Mouse (Mus musculus): ENCODE measurements around the gene Slc16a3. TPM values are rescaled to one million over a fixed set of nuclear protein-coding genes. Genes with fewer than 3 reads are reported as not detected.

Gene Slc16a3
- total RNA-seq, 1 experiment from 2014 or later: 95.1 TPM

GRCm38 (mm10) chr11:120993586-120993985, 45.3 kb downstream of the Slc16a3 start:
- no peak for ATAC-seq (replicated peaks; ENCODE audit: insufficient number of reproducible peaks, low FRiP score, low TSS enrichment, poor library complexity, severe bottlenecking)

DNA sequence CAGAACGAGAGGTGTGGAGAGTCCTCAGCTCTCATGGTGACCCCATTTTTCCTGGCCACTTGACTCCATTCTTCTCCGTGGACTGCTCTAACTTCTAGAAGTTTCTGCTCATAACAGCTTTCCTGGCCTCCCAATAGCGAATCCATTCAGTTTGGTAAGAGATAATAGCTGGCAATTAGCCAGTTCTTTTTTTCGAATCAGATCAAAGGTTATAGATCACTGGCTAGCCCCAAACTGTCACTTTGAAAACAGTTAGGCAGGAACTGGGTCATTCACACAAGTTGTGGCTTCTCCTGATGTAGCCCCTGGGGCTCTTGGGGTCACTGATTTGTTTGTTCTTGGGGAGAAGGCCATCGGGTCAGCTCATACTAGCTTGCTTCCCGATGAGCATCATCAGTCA, 46.5 kb downstream of the Slc16a3 start:
- no peak for ATAC-seq (replicated peaks; ENCODE audit: insufficient number of reproducible peaks, low FRiP score, low TSS enrichment, poor library complexity, severe bottlenecking)

DNA sequence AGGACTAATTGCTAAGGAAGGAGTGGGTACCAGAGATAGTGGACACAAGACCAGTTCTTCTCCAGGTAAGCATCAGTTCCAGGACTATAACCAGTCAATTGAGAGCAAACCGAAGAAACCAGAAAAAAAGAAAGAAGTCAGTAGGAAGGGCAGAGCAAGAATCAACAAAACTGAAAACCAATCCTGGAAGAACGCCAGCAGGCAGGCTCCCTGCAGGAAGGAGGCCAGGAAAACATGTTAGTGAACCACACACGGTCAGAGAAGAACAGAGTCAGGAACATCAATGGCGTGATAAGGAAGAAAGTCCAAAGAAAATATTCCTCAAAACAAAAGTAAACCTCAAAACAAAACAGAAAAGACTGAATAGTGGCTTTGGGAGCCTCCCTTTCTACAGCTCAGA, 53.7 kb downstream of the Slc16a3 start:
- no peak for ATAC-seq (replicated peaks; ENCODE audit: insufficient number of reproducible peaks, low FRiP score, low TSS enrichment, poor library complexity, severe bottlenecking)

GRCm38 (mm10) chr11:121004281-121004680, 56.0 kb downstream of the Slc16a3 start:
- ATAC-seq (replicated peaks; ENCODE audit: insufficient number of reproducible peaks, low FRiP score, low TSS enrichment, poor library complexity, severe bottlenecking): no peak

DNA sequence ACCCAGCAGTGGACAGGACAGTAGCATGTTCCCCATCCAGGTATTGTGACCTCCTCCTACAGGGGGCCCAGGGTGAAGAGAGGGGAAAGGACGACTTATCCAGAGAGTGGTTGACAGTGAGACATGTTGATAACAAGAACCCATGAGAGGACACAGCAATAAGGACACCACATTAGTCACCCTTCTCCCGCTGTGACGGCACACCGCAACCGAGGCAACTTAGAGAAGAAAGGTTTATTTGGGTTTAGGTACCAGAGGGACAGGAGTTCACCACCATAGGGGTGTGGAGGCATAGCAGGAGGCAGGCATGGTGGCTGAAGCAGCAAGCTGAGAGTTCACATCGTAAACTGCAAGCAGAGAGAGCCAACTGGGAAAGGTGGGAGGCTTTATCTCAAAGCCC, 57.9 kb downstream of the Slc16a3 start:
- ATAC-seq (replicated peaks; ENCODE audit: insufficient number of reproducible peaks, low FRiP score, low TSS enrichment, poor library complexity, severe bottlenecking): no peak

DNA sequence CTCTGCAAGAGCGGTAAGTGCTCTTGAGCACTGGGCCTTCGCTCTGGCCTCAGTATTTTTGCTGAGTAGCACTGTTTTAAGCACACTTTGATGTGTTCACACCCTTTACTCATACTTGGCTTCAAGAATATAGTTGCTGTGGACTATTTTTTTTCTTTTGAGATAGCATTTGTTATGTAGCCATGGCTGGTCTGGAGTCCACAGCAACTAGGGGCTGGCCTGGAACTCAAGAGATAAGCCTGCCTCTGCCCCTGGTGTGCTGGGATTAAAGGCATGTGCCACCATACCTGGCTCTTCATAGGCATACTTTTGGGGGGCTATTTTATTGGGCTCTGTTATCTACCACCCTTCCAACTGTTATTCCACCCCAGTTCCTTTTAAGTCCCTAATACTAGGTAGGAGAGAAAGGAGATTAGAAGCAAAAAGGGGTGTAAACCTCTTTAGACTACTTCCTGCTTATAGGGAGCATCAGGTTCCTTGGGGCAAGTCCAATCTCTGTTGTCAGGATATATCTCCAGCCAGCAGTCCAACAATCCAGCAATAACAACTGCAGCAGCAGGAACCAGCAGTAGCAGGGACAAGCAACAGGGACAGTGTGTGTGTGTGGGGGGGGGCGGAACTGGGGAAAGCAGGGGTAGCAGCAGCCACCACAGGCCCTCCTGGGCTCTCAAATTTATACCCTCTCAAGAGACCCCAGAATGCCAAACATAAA, 61.9 kb downstream of the Slc16a3 start:
- ATAC-seq (replicated peaks; ENCODE audit: insufficient number of reproducible peaks, low FRiP score, low TSS enrichment, poor library complexity, severe bottlenecking): no peak

Other genes starting within 250 kb of the Slc16a3 start
- 27.0 to 58.3 TPM (median 41.9 TPM) in 3 replicates for gene Cenpx, start 234.7 kb upstream of the Slc16a3 start, total RNA-seq (2017)
- 39.7 to 45.3 TPM (median 41.0 TPM) in 3 replicates for gene Lrrc45, start 234.6 kb upstream of the Slc16a3 start, total RNA-seq (2017)
- 7.1 to 9.7 TPM in 2 of 3 replicates, not detected in the other for gene Rac3, start 227.0 kb upstream of the Slc16a3 start, total RNA-seq (2017)
- gene Dcxr, start 221.2 kb upstream of the Slc16a3 start, total RNA-seq (2017): 14.8 to 32.2 TPM (median 23.8 TPM) in 3 replicates
- gene Cbr2, start 216.4 kb upstream of the Slc16a3 start, total RNA-seq (2017): 2.0 TPM in 1 of 3 replicates, not detected in the others
- 2.3 to 66.8 TPM (median 12.5 TPM) in 3 replicates for gene Hmga1b, start 185.7 kb upstream of the Slc16a3 start, total RNA-seq (2017)
- 1.0 to 3.9 TPM (median 1.2 TPM) in 3 replicates for gene Rfng, start 164.3 kb upstream of the Slc16a3 start, total RNA-seq (2017)
- 55.0 to 59.6 TPM (median 55.7 TPM) in 3 replicates for gene Gps1, start 164.2 kb upstream of the Slc16a3 start, total RNA-seq (2017)
- gene Dus1l, start 152.1 kb upstream of the Slc16a3 start, total RNA-seq (2017): 25.1 to 42.4 TPM (median 31.8 TPM) in 3 replicates
- gene Fasn, start 123.9 kb upstream of the Slc16a3 start, total RNA-seq (2017): 13.2 to 26.4 TPM (median 13.5 TPM) in 3 replicates
- gene Ccdc57, start 15.6 kb upstream of the Slc16a3 start, total RNA-seq (2017): 0.39 to 0.57 TPM in 2 of 3 replicates, not detected in the other
- gene Csnk1d, start 42.9 kb downstream of the Slc16a3 start, total RNA-seq (2017): 139 to 159 TPM (median 146 TPM) in 3 replicates
- 21.2 to 56.5 TPM (median 31.1 TPM) in 3 replicates for gene Cd7, start 90.9 kb downstream of the Slc16a3 start, total RNA-seq (2017)
- gene Sectm1b, start 115.1 kb downstream of the Slc16a3 start, total RNA-seq (2017): not detected in 3 replicates
- gene Sectm1a, start 132.7 kb downstream of the Slc16a3 start, total RNA-seq (2017): not detected in 3 replicates
- gene Tex19.2, start 170.2 kb downstream of the Slc16a3 start, total RNA-seq (2017): not detected in 3 replicates
- not detected in 3 replicates for gene Tex19.1, start 197.7 kb downstream of the Slc16a3 start, total RNA-seq (2017)
- gene Uts2r, start 211.8 kb downstream of the Slc16a3 start, total RNA-seq (2017): not detected in 3 replicates

Data from monocyte, adult 5-6 weeks (primary cell).